Mouse (Mus musculus) ES-E14 (cell line): ENCODE results near the gene Arpc5. TPM values are rescaled to one million over a fixed set of nuclear protein-coding genes. Genes with fewer than 3 reads are reported as not detected.

ENCODE experiments used
- DNase-seq: peaks from one replicate; pipeline ENCODE4 v3.0.0-alpha.2; 2013; ENCODE audit warnings: low read depth, low spot score
- H3K27ac ChIP-seq: 2 replicates; pipeline ENCODE4 v1.5.1; 2012; ENCODE audit warnings: low read depth, mild to moderate bottlenecking, low read length, moderate library complexity, mixed read lengths; ENCODE audit not compliant: poor library complexity, insufficient read depth, severe bottlenecking
- H3K36me3 ChIP-seq: 2 replicates; pipeline ENCODE4 v1.6.1; 2012; ENCODE audit warnings: mild to moderate bottlenecking, low read length, moderate library complexity, mixed read lengths; ENCODE audit not compliant: control insufficient read depth, poor library complexity, insufficient read depth, severe bottlenecking
- H3K4me1 ChIP-seq, 2 experiments: fragments of 150-350 bp in 1 of 2; sonication (generic) in 1 of 2; 2 replicates each; pipeline ENCODE4 v1.6.1; 2012; ENCODE audit warnings: low read length in 2 of 2, mild to moderate bottlenecking in 1 of 2, mixed read lengths in 1 of 2; ENCODE audit not compliant: control insufficient read depth in 2 of 2, insufficient read depth in 2 of 2, poor library complexity in 1 of 2
- H3K4me3 ChIP-seq, 2 experiments: fragments of 150-350 bp in 1 of 2; sonication (generic) in 1 of 2; 2 replicates each; pipeline ENCODE4 v1.5.1; 2012; ENCODE audit warnings: low read length in 2 of 2, low read depth in 1 of 2, mild to moderate bottlenecking in 1 of 2, mixed read lengths in 1 of 2; ENCODE audit not compliant: insufficient read depth in 1 of 2, poor library complexity in 1 of 2, severe bottlenecking in 1 of 2
- H3K9ac ChIP-seq: 2 replicates; pipeline ENCODE4 v1.6.1; 2012; ENCODE audit warnings: low read depth, mild to moderate bottlenecking, low read length, mixed read lengths; ENCODE audit not compliant: poor library complexity, insufficient read depth, severe bottlenecking
- H3K9me3 ChIP-seq: fragments of 150-350 bp; sonication (generic); 2 replicates; pipeline ENCODE4 v1.6.1; 2012; ENCODE audit warnings: low read depth, mild to moderate bottlenecking, low read length; ENCODE audit not compliant: control insufficient read depth, insufficient read depth
- CHD2 ChIP-seq: IDR thresholded peaks from 2 replicates; pipeline ENCODE4 v1.6.1; 2014; ENCODE audit warnings: mild to moderate bottlenecking, low read depth, low read length, inconsistent platforms
- HCFC1 ChIP-seq: IDR thresholded peaks from 2 replicates; pipeline ENCODE4 v1.6.1; 2012; ENCODE audit warnings: low read length, inconsistent platforms, borderline replicate concordance; ENCODE audit not compliant: insufficient read depth
- MAFK ChIP-seq: IDR thresholded peaks from 2 replicates; pipeline ENCODE4 v1.6.1; 2014; ENCODE audit warnings: mild to moderate bottlenecking, low read depth, low read length, inconsistent platforms; ENCODE audit not compliant: insufficient read depth
- ZC3H11A ChIP-seq: IDR thresholded peaks from 2 replicates; pipeline ENCODE4 v1.6.1; 2012; ENCODE audit warnings: low read depth, mild to moderate bottlenecking, inconsistent platforms, low read length, borderline replicate concordance
- ZNF384 ChIP-seq: IDR thresholded peaks from 2 replicates; pipeline ENCODE4 v1.6.1; 2012; ENCODE audit warnings: low read depth, low read length, inconsistent platforms
- in situ Hi-C, 2 experiments: fragments of 600-800 bp; cut with MboI; formaldehyde crosslinking; loops; one replicate each; pipeline ENCODE4 v1.15.1; 2025; ENCODE audit warnings: low sequenced_read_pairs in 2 of 2, inconsistent platforms in 1 of 2; ENCODE audit not compliant: unreplicated experiment in 2 of 2
- total RNA-seq: library from RNA; depleted of rRNA; stranded (reverse); fragments of 300-350 nt; gene quantifications from 2 replicates; pipeline ENCODE4 v1.2.3, GENCODE M21; 2012

Arpc5 gene
- total RNA-seq, 1 experiment: 95.0 TPM

GRCm38 (mm10) chr1:152815265-152815701 is 48.9 kb downstream of the Arpc5 start:
- H3K4me3 ChIP-seq: peak overlapping the region in 1 of 2 experiments; percentile 58; a peak in 1 of 4 replicates
- in situ Hi-C loops: no loop called here

GRCm38 (mm10) chr1:152817027-152817769 is 50.9 kb downstream of the Arpc5 start:
- DNase-seq: no peak
- no peaks in the 10 kb centered on the region for H3K9me3 ChIP-seq
- H3K4me3 ChIP-seq: no peak overlapping the region
- H3K9ac ChIP-seq: no peak overlapping the region
- peaks cover 9 to 20% of the 10 kb centered on the region in 2 experiments; a peak in 3 of 4 replicates for H3K4me1 ChIP-seq
- no peak overlapping the region for H3K27ac ChIP-seq
- TF ChIP-seq MAFK (no peak), ZNF384 (peak; percentile 91)
- no peaks in the 10 kb centered on the region for H3K36me3 ChIP-seq
- in situ Hi-C loops: no loop called here

More at GRCm38 (mm10) chr1:152815265-152815701, 48.9 kb downstream of the Arpc5 start:
- Histone ChIP-seq H3K9me3 (no peaks in the 10 kb centered on the region), H3K9ac (no peak overlapping the region), H3K36me3 (no peaks in the 10 kb centered on the region), H3K27ac (no peak overlapping the region), H3K4me1 (peaks cover 9 to 20% of the 10 kb centered on the region in 2 experiments; a peak in 3 of 4 replicates)
- TF ChIP-seq ZC3H11A: no peak
- no peak for TF ChIP-seq CHD2
- TF ChIP-seq ZNF384: peak; percentile 46; the same call in 1 of the 2 replicates
- peak; percentile 81 for DNase-seq

GRCm38 (mm10) chr1:152817794-152818193 is 51.5 kb downstream of the Arpc5 start:
- no peak for DNase-seq
- H3K9ac ChIP-seq: no peak overlapping the region
- H3K9me3 ChIP-seq: no peaks in the 10 kb centered on the region
- H3K36me3 ChIP-seq: no peaks in the 10 kb centered on the region
- no peak for TF ChIP-seq CHD2
- TF ChIP-seq ZNF384: no peak
- no peak for TF ChIP-seq ZC3H11A
- H3K4me1 ChIP-seq: peaks cover 9 to 20% of the 10 kb centered on the region in 2 experiments; a peak in 3 of 4 replicates
- in situ Hi-C loops: no loop called here
- H3K27ac ChIP-seq: no peak overlapping the region
- no peak overlapping the region for H3K4me3 ChIP-seq

GRCm38 (mm10) chr1:152819558-152819957 is 53.2 kb downstream of the Arpc5 start:
- in situ Hi-C loops: no loop called here
- peaks cover 9 to 17% of the 10 kb centered on the region in 2 experiments; a peak in 3 of 4 replicates for H3K4me1 ChIP-seq
- no peaks in the 10 kb centered on the region for H3K36me3 ChIP-seq
- no peak overlapping the region for H3K27ac ChIP-seq
- TF ChIP-seq MAFK (no peak), ZC3H11A (no peak), HCFC1 (no peak), ZNF384 (no peak), CHD2 (no peak)
- no peaks in the 10 kb centered on the region for H3K9me3 ChIP-seq
- no peak overlapping the region for H3K4me3 ChIP-seq
- no peak for DNase-seq
- no peak overlapping the region for H3K9ac ChIP-seq
